ENCODE assay signal across 19 mouse cellular contexts in the genomic region with DNA sequence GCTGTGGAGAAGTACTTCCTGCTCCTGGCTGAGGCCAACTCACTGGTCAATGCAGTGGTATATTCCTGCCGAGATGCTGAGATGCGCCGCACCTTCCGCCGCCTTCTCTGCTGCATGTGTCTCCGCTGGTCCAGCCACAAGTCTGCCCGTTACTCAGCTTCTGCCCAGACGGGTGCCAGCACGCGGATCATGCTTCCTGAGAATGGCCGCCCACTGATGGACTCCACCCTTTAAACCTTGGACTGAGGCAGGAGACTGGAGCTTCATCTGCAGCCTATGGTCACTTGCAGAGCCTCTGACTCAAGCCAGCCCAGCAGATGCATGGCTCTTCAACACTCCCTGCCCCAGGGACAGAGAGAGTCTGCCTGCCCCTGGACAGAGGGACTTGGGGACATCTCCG. TPM values are rescaled to one million over a fixed set of nuclear protein-coding genes. Genes with fewer than 3 reads are reported as not detected.
DNase-seq lines count a peak whose midpoint lies in the region; ATAC-seq lines count a peak whose summit lies in the region.
"Had no signal": no experiment of that assay in that cellular context is flagged by ENCODE, and none has a peak within 500 bp of the region (broad histone marks: within the 10 kb centered on the region; RNA-seq: fewer than 3 reads in every experiment).

No protein-coding gene starts in this region.

- H3K4me1 ChIP-seq in hindbrain, embryonic 13.5 days (replicated peaks) = peaks cover 44% of the 10 kb centered on the region
- H3K4me1 ChIP-seq in hindbrain, embryonic 11.5 days (replicated peaks; ENCODE audit: control insufficient read depth, insufficient read depth, low read length) = peaks cover 8% of the 10 kb centered on the region
- H3K4me1 ChIP-seq in kidney, embryonic 16.5 days (ENCODE audit: insufficient read depth, low read length) = peaks cover 24% of the 10 kb centered on the region

- peaks cover 43% of the 10 kb centered on the region for H3K36me3 ChIP-seq in hindbrain, embryonic 13.5 days
- 0 out of 2 replicates have a peak, but pooled peaks cover 2% of the 10 kb centered on the region for H3K36me3 ChIP-seq in hindbrain, embryonic 11.5 days (ENCODE audit: control insufficient read depth, insufficient read depth, low read length)
- peaks cover 13% of the 10 kb centered on the region; the same call in 1 of the 2 replicates for H3K36me3 ChIP-seq in kidney, embryonic 16.5 days (ENCODE audit: insufficient read depth, low read length)

- WGBS in hindbrain, embryonic 13.5 days = 94% methylated on average over 12 of the region's 12 CpGs
- 93% methylated on average over 12 of the region's 12 CpGs for WGBS in hindbrain, embryonic 11.5 days
- 91% methylated on average over 12 of the region's 12 CpGs for WGBS in kidney, embryonic 16.5 days

- ATAC-seq in hindbrain, embryonic 13.5 days (ENCODE audit: low FRiP score) = no peak
- ATAC-seq in hindbrain, embryonic 11.5 days (ENCODE audit: low FRiP score) = no peak
- ATAC-seq in kidney, embryonic 16.5 days (ENCODE audit: low FRiP score, low TSS enrichment) = no peak
- ATAC-seq: forebrain, embryonic 15.5 days had no signal

- H3K27me3 ChIP-seq in hindbrain, embryonic 13.5 days = no peaks in the 10 kb centered on the region
- no peaks in the 10 kb centered on the region for H3K27me3 ChIP-seq in hindbrain, embryonic 11.5 days (ENCODE audit: control insufficient read depth, insufficient read depth, low read length)
- H3K27me3 ChIP-seq in kidney, embryonic 16.5 days (ENCODE audit: insufficient read depth, low read length) = no peaks in the 10 kb centered on the region
- H3K27me3 ChIP-seq: forebrain, embryonic 15.5 days; heart, embryonic 13.5 days had no signal

- DNase-seq in hindbrain, embryonic 11.5 days (ENCODE audit: low spot score) = no peak
- DNase-seq in kidney, adult 9 months = peak; percentile 67
- DNase-seq in ZHBTc4 (ENCODE audit: low read depth, low spot score) = peak; percentile 33
- no peak for DNase-seq in layer of hippocampus, postnatal 10 days (ENCODE audit: low spot score in 2 of 2)
- no peak for DNase-seq in cerebellum, postnatal 25 days
- DNase-seq: adrenal gland, postnatal 14 days; cerebellum, adult 11-12 months; cerebellum, adult 9-10 months; cerebellum, postnatal 36 days; gastrocnemius, postnatal 36 days; heart, adult 11 months; heart, postnatal 4 days had no signal

- H3K9me3 ChIP-seq in hindbrain, embryonic 13.5 days = no peaks in the 10 kb centered on the region
- no peaks in the 10 kb centered on the region for H3K9me3 ChIP-seq in hindbrain, embryonic 11.5 days (ENCODE audit: control insufficient read depth, low read length)
- no peaks in the 10 kb centered on the region for H3K9me3 ChIP-seq in kidney, embryonic 16.5 days (ENCODE audit: low read length)
- H3K9me3 ChIP-seq: forebrain, embryonic 15.5 days; G1E; heart, embryonic 13.5 days had no signal

- H3K4me3 ChIP-seq in hindbrain, embryonic 13.5 days = no peak overlapping the region
- no peak overlapping the region for H3K4me3 ChIP-seq in hindbrain, embryonic 11.5 days (ENCODE audit: low read depth, low read length)
- no peak overlapping the region for H3K4me3 ChIP-seq in kidney, embryonic 16.5 days (ENCODE audit: low read length)
- H3K4me3 ChIP-seq: forebrain, embryonic 15.5 days; heart, embryonic 13.5 days had no signal

- 0 out of 2 replicates have a peak overlapping the region, but pooled peaks have one; percentile 2 for H3K9ac ChIP-seq in hindbrain, embryonic 13.5 days
- no peak overlapping the region for H3K9ac ChIP-seq in hindbrain, embryonic 11.5 days (ENCODE audit: low read depth, low read length)
- H3K9ac ChIP-seq in kidney, embryonic 16.5 days (replicated peaks; ENCODE audit: low read length) = no peak overlapping the region
- H3K9ac ChIP-seq: forebrain, embryonic 15.5 days; heart, embryonic 13.5 days had no signal

- no peak overlapping the region for H3K4me2 ChIP-seq in hindbrain, embryonic 13.5 days
- H3K4me2 ChIP-seq in hindbrain, embryonic 11.5 days (replicated peaks; ENCODE audit: low read depth, low read length) = no peak overlapping the region
- H3K4me2 ChIP-seq in kidney, embryonic 16.5 days (replicated peaks; ENCODE audit: low read depth, low read length) = no peak overlapping the region
- H3K4me2 ChIP-seq: forebrain, embryonic 15.5 days; heart, embryonic 13.5 days; hindbrain, embryonic 14.5 days had no signal

- no peak overlapping the region for H3K27ac ChIP-seq in hindbrain, embryonic 13.5 days
- no peak overlapping the region for H3K27ac ChIP-seq in hindbrain, embryonic 11.5 days (ENCODE audit: low read depth, low read length)
- no peak overlapping the region for H3K27ac ChIP-seq in kidney, embryonic 16.5 days (ENCODE audit: low read length)
- H3K27ac ChIP-seq: forebrain, embryonic 15.5 days; hindbrain, embryonic 14.5 days had no signal

RNA-seq across cellular contexts. Expression of a gene that starts 4.1 kb away (rescaled TPM):
- 0.78 and 0.83 TPM in 2 replicates for polyA plus RNA-seq in hindbrain, embryonic 13.5 days (2015; fragmentation: Nextera tagmentation; extraction: Ambion mirVana)
- 1.2 and 1.7 TPM in 2 replicates for polyA plus RNA-seq in hindbrain, embryonic 11.5 days (2014; fragmentation: Nextera tagmentation; extraction: Ambion mirVana)
- polyA plus RNA-seq in kidney, embryonic 16.5 days (2015; fragmentation: Nextera tagmentation; extraction: Ambion mirVana) = 0.86 and 0.96 TPM in 2 replicates
- 1 to 10 TPM; 1.7 to 1.9 TPM for total RNA-seq in layer of hippocampus, postnatal 10 days (2021)
- total RNA-seq: gastrocnemius, postnatal 36 days had no signal

RNA-seq across cellular contexts. Expression of a gene that starts 5.9 kb away (rescaled TPM):
- 62.9 and 69.2 TPM in 2 replicates for polyA plus RNA-seq in hindbrain, embryonic 13.5 days (2015; fragmentation: Nextera tagmentation; extraction: Ambion mirVana)
- polyA plus RNA-seq in hindbrain, embryonic 11.5 days (2014; fragmentation: Nextera tagmentation; extraction: Ambion mirVana) = 41.5 and 42.5 TPM in 2 replicates
- polyA plus RNA-seq in kidney, embryonic 16.5 days (2015; fragmentation: Nextera tagmentation; extraction: Ambion mirVana) = 8.8 and 9.3 TPM in 2 replicates
- 10 to 100 TPM; 18.8 to 25.4 TPM for total RNA-seq in layer of hippocampus, postnatal 10 days (2021)
- total RNA-seq: gastrocnemius, adult 8-10 months; gastrocnemius, postnatal 36 days had no signal

RNA-seq across cellular contexts. Expression of a gene that starts 17.9 kb away (rescaled TPM):
- 31.5 and 34.1 TPM in 2 replicates for polyA plus RNA-seq in hindbrain, embryonic 13.5 days (2015; fragmentation: Nextera tagmentation; extraction: Ambion mirVana)
- 9.0 and 9.4 TPM in 2 replicates for polyA plus RNA-seq in hindbrain, embryonic 11.5 days (2014; fragmentation: Nextera tagmentation; extraction: Ambion mirVana)
- polyA plus RNA-seq in kidney, embryonic 16.5 days (2015; fragmentation: Nextera tagmentation; extraction: Ambion mirVana) = 10.1 and 11.3 TPM in 2 replicates
- 10 to 100 TPM; 27.0 to 41.3 TPM for total RNA-seq in layer of hippocampus, postnatal 10 days (2021)

RNA-seq across cellular contexts. Expression of a gene that starts 35.4 kb away (rescaled TPM):
- 42.9 and 44.0 TPM in 2 replicates for polyA plus RNA-seq in hindbrain, embryonic 13.5 days (2015; fragmentation: Nextera tagmentation; extraction: Ambion mirVana)
- polyA plus RNA-seq in hindbrain, embryonic 11.5 days (2014; fragmentation: Nextera tagmentation; extraction: Ambion mirVana) = 41.5 and 44.5 TPM in 2 replicates
- polyA plus RNA-seq in kidney, embryonic 16.5 days (2015; fragmentation: Nextera tagmentation; extraction: Ambion mirVana) = 30.1 and 32.8 TPM in 2 replicates
- 10 to 100 TPM; 30.8 to 32.6 TPM for total RNA-seq in layer of hippocampus, postnatal 10 days (2021)

RNA-seq across cellular contexts. Expression of a gene that starts 35.4 kb away (rescaled TPM):
- 47.8 and 47.9 TPM in 2 replicates for polyA plus RNA-seq in hindbrain, embryonic 13.5 days (2015; fragmentation: Nextera tagmentation; extraction: Ambion mirVana)
- polyA plus RNA-seq in hindbrain, embryonic 11.5 days (2014; fragmentation: Nextera tagmentation; extraction: Ambion mirVana) = 34.5 and 35.8 TPM in 2 replicates
- 61.4 and 62.3 TPM in 2 replicates for polyA plus RNA-seq in kidney, embryonic 16.5 days (2015; fragmentation: Nextera tagmentation; extraction: Ambion mirVana)
- 10 to 100 TPM; 44.9 to 49.6 TPM for total RNA-seq in layer of hippocampus, postnatal 10 days (2021)

Comparison
In these comparisons a context has a peak if more than half of its experiments do, and no peak if none do; other contexts are left out.
1. DNase-seq: peak in kidney, adult 9 months (single experiment) and ZHBTc4 (single experiment); none in hindbrain, embryonic 11.5 days (single experiment), layer of hippocampus, postnatal 10 days (0 of 2) and cerebellum, postnatal 25 days (0 of 2).